Mouse (Mus musculus) spleen, postnatal 14 days (tissue): ENCODE results near the gene Wdr54.

Experiments used
- DNase-seq, 2 experiments: peaks; one replicate each; pipeline ENCODE4 v3.0.0; 2021 to 2022; ENCODE audit warnings: low spot score in 2 of 2

Wdr54 gene

DNA sequence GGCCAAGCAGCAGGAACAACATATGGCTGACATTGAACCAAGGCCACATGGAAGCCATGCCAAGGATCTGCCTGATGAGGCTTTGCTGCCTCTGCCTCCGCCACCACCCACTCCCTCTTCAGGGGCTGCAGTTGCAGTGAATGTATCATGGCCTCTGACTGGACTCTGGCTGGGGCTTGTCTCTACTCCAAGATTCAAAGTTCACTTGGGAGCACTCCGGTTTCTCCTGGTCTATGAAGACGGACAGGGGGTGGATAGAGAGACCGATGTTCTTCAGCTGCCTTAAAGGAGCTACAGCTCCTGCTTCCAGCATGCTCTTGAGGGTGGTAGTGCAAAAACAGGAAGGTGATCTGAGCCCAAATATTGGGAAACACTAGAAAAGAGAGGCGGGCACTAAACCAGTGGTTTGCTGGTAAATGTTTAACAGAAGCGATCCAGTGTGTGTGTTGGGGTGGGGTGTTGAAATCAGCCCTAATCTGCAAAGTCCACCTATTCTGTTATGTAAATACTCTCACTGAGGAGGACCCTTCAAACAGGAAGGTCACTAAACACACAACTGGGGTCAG, 24.6 kb downstream of the Wdr54 start:
- no peak for DNase-seq

DNA sequence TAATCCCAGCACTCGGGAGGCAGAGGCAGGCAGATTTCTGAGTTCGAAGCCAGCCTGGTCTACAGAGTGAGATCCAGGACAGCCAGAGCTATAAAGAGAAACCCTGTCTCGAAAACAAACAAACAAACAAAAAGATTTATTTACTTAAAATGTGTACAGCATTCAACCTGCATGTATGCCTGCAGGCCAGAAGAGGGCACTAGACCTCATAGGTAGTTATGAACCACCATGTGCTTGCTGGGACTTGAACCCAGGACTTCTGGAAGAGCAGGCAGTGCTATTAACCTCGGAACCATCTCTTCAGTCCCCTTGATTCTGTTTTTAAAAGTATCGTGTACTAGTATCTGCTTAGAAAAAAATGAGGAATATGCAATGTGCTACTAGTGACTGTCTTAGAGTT, 28.8 kb downstream of the Wdr54 start:
- no peak for DNase-seq

DNA sequence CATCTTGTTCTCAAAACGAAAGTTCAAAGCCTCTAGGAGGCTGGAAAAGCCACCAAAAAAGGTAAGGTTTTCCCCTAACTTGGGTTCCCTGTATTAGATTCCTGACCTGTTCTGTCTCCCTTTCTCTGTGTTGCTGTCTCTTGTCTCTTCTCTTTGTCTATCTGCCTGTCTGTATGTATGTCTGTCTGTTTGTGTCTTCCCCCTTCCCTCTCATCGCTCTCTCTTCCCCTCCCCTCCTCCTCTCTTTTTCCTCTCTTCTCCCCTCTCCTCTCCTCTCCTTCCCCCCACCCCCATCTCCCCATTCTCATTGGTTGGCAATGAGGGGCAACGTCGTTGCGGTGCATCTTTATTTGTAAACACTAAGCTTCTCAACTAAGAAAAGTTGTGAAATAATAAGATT, 30.9 kb downstream of the Wdr54 start, which contains the start of gene Ino80b:
Gene Ino80b, minus strand, starts transcription at position 101 of the 400 bp plus-strand sequence.
- DNase-seq = no peak

DNA sequence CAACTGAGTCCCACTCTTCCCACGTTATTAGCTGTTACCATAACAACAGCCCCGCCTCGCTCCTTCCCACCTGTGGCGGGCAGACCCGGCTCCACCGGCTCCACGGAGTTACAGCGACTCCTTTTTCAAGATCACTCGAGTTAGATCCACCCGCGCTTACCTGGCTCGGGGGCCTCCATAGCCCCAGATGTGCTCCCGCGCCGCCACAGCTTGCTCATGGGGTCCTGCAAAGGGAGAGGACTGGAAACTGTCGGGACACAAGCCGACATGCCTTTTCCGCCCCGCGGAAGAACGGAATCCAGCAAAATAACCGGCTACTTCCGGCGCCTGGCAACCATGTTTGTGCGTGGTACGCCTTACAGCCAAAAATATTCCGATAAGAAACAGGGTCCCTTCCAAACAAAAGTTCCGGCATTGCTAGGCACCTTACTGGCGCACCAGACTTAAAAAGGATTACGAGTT, 31.3 kb downstream of the Wdr54 start:
- peak; percentile 76 to 87 for DNase-seq

DNA sequence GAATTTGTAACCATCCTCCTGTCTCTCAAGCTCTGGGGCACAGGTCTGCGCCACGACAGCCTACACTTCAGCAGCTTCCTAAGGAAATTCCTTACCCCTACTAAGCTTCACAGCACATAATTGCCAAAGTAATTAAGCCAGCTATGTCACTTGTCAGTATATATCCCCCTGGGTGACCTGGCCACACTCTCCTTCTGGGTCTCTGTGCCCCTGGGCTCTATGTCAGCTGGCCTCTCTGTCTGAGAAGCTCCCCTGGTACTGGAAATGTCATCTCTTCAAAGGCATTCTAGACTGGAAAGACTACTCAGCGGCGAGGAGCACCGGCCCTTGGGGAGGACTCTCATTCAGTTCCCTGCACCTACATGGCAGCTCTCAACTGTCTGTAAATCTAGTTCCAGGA, 33.2 kb downstream of the Wdr54 start:
- DNase-seq = no peak

DNA sequence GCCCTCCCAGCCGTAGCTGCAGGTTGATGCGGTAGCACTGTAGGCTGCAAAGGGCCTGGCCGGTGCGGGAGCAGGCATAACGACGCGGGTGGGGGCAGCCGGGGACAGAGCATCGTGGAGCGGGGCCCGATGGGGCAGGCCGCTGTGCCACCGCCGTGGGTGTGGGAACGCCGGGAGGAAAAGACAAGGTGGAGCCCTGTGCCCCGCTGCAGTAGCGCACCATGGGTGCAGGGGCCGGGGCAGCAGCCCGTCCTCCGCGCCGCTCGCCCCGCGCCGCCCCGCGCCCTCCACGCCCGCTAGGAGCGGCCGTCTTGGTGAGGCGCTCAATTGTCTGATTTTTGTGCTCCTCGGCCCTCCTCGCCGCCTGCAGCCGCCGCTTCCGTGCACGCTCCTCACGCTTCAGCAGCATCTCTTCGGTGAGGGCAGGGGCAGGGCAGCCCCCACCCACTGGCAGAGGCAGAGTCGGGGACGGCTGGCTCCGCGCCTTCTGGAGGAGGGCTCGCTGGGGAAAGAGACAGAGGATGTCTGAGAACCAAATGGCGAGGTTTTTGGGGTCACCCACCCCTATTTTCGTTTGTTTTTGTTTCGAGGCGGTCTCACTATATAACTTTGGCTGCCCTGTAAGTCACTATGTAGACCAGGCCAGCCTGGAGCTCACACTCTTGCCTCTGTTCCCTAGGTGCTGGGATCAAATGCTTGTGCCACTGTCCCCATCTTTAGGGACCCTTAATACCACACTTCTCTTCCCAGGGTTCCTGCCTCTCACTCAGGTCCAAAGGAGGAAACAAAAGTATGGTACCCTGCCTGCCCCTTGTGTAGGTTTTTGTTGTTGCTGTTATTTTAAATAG, 34.1 kb downstream of the Wdr54 start:
- peak in 1 of 2 experiments; percentile 44 for DNase-seq

DNA sequence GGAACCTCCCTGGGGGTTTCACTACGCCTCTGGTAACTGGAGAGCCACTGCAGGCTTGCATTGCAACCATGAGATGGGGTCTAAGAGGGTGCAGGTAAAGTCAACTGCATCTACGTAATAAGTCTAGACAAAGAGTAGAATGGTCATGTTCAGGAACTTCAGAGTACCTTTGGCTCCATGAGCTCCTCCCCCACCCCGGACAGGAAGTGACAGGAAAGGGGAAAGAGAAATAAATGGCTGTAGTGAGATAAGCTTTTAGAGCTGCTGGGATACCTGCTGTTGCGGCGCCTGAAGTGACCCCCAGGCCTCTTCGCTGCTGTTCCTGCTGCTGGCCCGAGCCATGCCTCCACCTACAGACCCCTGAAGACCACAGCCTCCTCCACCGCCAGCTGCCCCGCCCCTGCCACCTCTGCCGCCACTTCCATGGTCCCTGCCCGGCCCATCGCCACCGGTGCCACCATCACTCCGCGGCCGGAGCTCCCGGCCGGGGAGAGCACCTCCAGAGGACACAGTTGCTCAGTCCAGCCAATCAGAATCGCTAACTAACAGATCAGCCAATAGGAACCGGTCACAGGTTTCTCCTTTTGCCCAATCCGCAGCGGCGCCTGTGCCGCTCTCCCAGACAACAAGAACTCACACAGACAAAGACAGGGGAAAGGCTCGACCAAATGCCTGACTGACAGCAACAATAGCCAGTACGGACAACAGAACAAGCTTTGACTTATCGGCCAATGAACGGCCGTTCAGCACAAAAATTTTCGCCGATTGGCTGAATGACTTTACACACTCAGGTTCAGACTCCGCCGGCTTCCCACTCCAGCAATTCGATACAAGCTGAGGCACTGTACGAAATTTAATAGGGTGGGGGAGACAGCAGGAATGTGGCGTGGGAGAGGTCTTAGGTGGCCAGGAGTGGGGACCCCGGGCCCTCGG, 35.0 kb downstream of the Wdr54 start, which contains the start of gene Wbp1:
Gene Wbp1, minus strand, starts transcription at position 630 of the 933 bp plus-strand sequence.
- DNase-seq = peak; percentile 80 to 82

DNA sequence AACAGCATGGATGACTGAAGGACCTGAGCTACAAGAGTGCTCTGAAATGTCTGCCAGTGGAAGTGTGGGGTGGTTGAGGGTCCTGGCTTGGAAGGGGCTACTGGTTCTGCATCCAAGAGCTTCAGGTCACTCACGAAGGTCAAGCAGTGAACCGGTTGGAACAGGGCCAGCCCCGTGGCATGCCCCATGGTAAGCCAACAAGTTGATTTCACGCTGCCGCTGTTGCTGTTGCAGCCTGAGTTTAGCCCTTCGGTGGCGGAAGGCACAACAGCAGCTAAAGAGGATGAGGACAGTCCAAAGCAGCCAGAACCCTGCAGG, 36.5 kb downstream of the Wdr54 start:
- no peak for DNase-seq

DNA sequence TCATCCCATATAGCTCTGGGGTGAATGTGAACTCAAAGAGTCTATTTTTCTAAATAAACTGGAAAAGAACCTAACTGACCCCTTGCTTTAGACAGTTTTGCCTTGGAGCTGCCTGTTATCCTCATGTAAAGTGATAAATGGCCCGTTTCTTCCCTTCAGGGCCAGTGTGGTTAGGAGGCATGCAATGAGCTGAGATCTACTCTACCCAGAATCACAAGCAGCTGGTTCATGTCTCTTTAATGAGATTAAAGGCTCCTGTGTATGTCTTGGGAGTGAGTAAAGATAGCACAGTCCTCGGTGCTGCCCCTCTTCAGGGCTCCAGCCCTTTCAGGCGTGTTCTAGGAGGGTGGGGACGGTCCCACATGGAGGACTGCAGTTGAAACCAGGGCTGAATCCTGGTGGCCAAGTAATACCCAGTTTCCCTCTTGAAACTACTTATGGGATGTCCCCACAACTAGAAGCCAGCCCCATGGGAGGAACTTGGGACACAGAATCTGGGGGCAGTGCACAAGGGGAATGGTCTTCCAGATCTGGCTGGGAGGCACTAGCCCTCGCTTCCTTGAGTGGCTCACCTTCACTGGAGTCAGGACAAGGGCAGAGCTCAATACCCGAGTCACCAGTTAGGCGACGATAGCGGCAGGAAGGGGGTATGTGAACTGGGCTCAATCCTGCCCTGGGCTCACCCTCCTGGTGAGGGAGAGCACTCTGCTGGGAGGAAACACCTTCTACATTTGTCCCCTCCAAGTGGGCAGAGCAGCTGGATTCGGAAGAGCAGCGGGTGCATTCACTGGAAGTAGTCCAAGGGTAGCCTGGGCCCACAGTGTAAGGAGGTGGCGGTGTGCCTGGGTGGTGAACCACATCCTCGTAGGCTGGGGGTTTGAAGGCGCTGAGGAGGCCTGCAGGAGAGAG, 37.1 kb downstream of the Wdr54 start:
- no peak for DNase-seq

DNA sequence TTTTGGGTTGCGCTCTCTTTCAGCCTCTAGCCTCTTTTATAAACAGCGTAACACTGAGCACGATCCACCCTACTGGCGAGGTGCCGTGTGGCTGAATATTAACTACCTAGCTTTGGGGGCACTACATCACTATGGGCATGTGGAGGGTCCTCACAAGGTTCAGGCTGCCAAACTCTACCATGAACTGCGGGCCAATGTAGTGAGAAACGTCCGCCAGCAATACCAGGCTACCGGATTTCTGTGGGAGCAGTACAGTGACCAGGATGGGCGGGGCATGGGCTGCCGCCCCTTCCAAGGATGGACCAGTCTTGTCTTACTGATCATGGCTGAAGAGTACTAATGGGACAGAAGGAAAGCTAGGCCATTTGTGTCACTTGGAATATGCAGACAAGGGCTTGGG, 37.8 kb downstream of the Wdr54 start:
- no peak for DNase-seq

DNA sequence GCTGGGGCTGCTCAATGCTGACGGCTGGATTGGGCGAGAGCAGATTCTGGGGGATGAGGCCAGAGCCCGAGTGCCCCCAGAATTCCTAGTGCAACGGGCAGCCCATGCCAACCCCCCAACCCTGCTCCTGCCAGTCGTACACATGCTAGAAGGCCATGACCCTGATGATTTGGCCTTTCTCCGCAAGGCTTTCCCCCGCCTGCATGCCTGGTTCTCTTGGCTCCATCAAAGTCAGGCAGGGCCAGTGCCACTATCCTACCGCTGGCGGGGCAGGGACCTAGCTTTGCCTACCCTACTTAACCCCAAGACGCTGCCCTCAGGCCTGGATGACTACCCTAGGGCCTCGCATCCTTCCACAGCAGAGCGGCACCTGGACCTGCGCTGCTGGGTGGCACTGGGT, 38.6 kb downstream of the Wdr54 start:
- DNase-seq = no peak

DNA sequence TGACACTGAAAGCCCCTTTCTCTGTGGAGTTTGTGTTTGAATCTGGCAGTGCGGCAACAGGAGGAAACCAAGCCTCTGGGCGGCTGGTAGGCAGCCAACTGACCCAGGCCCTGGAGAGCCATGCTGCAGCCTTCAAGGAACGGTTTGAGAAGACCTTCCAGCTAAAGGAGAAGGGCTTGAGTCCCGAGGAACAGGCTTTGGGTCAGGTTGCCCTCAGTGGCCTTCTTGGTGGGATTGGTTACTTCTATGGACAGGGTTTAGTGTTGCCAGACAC, 39.1 kb downstream of the Wdr54 start:
- DNase-seq = no peak

DNA sequence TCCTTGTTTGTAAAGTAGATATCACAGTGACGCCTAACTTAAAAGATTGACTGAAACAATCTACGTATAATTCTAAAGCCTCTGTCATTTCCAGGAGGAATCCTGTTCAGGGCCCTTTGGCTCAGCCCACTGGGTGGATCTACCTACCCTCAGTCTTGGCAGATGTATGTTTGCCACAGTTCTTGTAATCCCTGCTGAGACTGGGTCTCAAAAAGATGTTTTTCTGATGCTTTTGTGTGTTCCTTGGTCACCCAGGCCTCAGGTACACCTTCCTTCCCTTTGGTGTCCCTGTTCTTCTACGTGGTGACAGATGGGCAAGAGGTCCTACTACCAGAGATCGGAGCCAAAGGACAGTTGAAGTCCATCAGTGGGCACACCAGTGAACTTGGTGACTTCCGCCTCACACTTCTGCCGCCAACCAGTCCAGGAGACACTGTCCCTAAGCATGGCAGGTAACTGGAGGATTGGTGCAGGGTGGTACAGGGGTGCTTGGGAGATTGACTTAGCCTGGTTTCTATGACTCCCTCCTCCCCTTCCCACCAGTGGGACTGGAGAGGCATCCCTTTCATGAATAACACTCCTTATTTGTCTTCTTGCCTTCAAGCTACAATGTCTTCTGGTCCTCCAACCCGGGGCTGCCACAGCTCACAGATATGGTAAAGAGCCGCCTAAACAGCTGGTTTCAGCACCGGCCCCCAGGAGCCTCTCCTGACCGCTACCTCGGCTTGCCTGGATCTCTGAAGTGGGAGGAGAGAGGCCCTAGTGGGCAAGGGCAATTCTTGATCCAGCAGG, 39.6 kb downstream of the Wdr54 start:
- DNase-seq = no peak

DNA sequence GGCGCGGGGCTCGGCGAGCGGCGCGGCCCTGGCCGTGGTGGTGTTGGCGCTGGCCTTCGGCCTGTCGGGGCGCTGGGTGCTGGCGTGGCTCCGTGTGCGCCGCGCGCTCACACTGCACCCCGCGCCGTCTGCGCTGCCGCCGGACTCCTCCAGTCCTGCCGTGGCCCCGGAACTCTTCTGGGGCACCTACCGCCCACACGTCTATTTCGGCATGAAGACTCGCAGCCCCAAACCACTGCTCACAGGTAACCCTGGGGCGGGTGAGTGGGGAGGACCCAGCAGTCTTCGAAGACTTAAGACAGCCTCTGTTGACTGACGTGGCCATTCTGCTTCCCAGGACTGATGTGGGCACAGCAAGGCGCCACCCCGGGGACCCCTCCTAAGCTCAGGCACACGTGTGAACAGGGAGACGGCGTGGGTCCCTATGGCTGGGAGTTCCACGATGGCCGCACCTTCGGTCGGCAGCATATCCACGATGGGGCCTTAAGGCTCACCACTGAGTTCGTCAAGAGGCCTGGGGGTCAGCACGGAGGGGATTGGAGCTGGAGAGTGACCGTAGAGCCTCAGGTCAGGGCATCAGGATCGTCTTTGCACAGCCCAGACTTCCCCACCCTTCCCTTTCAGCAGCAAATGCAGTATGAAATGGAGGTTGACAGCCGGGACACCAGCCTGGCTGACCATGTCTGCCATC, 40.4 kb downstream of the Wdr54 start:
- no peak for DNase-seq

DNA sequence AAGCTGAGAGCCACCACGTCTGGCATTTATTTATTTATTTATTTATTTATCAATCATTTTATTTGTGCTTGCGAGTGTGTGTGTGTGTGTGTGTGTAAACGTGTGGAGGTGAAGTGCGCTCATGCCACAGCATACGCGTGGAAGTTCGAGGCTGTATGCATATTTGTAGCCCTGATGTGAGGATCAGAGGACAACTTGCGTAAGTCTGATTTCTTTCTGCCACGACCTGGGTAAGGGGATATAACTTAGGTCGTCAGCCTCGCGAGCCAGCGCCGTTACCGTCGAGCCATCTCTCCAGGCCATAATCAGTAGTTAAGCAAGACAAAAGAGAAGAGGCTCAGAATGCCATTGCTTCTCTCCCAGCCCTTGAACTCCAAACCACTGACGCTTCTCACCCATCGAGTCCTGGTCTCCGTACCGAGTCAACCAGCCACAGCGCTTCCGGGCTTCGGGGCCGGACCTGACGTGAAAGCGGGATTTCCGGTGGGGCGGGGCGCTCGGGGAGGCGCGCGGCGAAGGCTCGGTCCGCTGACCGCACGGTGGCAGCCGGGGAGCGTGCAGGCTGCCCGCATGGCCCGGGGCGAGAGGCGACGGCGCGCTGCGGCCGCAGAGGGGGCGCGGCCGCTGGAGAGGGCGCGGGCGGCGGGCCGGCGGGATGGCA, 41.1 kb downstream of the Wdr54 start, which contains the start of gene Mogs:
Gene Mogs, plus strand, starts transcription at position 486 of the 661 bp plus-strand sequence.
- DNase-seq = peak; percentile 91 to 93

DNA sequence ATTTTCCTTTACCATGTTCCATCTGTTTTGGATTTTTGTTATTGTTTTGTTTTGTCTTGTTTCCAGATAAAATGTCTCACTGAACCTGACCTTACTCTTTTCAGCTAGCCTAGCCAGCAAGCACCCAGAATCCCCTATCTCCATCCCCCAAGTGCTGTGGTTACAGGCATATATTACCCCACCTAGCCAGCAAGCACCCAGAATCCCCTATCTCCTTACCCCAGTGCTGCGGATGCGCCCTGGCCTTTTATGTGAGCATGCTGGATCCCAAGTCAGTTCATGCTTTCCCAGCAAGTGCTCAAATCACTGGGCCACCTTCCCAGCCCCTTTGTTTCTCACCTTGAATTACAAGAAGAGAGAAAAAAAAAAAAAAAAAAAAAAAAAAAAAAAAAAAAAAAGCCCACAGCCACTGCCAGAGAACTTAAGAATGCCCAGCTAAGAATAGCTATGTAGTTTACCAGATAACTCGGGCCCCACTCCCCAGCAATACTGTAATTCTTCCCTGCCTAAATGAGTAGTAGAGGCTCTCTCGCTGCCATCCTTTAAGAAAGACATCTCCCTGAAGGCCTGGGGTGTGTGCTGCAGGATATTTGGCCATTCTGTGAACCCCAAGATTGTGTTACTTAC, 44.6 kb downstream of the Wdr54 start:
- no peak for DNase-seq

DNA sequence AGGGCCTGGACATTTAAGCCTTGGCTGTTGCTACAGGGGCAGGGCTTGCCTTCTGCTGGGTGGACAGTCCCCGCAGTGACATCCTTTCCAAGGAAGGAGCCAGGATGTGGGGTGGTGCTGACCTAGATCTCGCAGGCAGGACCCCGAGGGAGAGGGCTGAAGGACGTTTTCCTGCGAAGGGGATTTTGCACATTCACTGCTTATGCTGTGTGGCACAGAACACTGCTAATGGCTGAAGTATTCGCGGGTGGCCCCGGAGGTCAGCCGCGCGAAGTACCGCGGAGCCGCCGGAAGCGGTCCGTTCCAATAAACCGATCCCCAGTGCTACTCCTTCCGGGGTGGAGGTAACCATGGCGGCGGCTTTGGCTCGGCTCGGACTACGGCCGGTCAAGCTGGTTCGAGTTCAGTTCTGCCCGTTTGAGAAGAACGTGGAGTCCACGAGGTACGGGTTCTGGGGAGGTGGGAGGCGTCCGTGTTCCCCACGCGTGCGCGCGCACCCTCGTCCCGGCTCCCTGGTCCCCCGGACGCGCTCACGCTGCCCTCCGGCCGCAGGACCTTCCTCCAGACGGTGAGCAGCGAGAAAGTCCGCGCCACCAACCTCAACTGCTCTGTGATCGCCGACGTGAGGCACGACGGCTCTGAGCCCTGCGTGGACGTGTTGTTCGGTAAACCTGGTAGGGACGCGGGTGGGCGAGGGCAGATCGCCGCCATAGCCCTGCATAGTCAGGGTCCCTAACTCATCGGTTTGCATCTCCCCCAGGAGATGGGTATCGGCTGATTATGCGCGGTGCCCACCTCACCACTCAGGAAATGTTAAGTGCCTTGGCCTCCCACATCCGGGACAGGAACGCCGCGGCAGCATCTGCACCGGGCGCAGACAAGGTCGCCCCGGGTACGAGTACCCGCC, 47.2 kb downstream of the Wdr54 start, which contains the start of gene Mrpl53:
Gene Mrpl53, plus strand, starts transcription at position 279 of the 907 bp plus-strand sequence.
- DNase-seq = peak; percentile 67 to 79
